Mouse (Mus musculus): Measurements from ENCODE around the gene Nrg3. TPM values are rescaled to one million over a fixed set of nuclear protein-coding genes. Genes with fewer than 3 reads are reported as not detected.

Nrg3 gene
- polyA plus RNA-seq, 1 experiment from 2014 or later: 0.06 TPM

GRCm38 (mm10) chr14:39264422-39264821 lies 208.5 kb downstream of the Nrg3 start:
- Histone ChIP-seq H3K36me3 (ENCODE audit: control insufficient read depth, insufficient read depth, low read length) (no peaks in the 10 kb centered on the region), H3K9me3 (replicated peaks; ENCODE audit: control insufficient read depth, low read length) (no peaks in the 10 kb centered on the region), H3K4me1 (ENCODE audit: control insufficient read depth, insufficient read depth, low read length) (no peaks in the 10 kb centered on the region), H3K27me3 (ENCODE audit: control insufficient read depth, insufficient read depth, low read length) (no peaks in the 10 kb centered on the region), H3K27ac (ENCODE audit: low read depth, low read length) (no peak overlapping the region), H3K4me3 (ENCODE audit: low read depth, low read length) (no peak overlapping the region), H3K4me2 (no peak overlapping the region), H3K9ac (ENCODE audit: low read depth, low read length) (no peak overlapping the region)
- ATAC-seq (replicated peaks; ENCODE audit: insufficient number of reproducible peaks, low FRiP score, low TSS enrichment): no peak
- WGBS (ENCODE audit: insufficient replicate concordance): 85% methylated on average over 4 of the region's 4 CpGs

GRCm38 (mm10) chr14:39261016-39261415 lies 211.9 kb downstream of the Nrg3 start:
- Histone ChIP-seq H3K9ac (ENCODE audit: low read depth, low read length) (no peak overlapping the region), H3K4me1 (ENCODE audit: control insufficient read depth, insufficient read depth, low read length) (no peaks in the 10 kb centered on the region), H3K4me2 (no peak overlapping the region), H3K36me3 (ENCODE audit: control insufficient read depth, insufficient read depth, low read length) (no peaks in the 10 kb centered on the region), H3K9me3 (replicated peaks; ENCODE audit: control insufficient read depth, low read length) (no peaks in the 10 kb centered on the region), H3K27me3 (ENCODE audit: control insufficient read depth, insufficient read depth, low read length) (no peaks in the 10 kb centered on the region), H3K4me3 (ENCODE audit: low read depth, low read length) (no peak overlapping the region), H3K27ac (ENCODE audit: low read depth, low read length) (no peak overlapping the region)
- ATAC-seq (replicated peaks; ENCODE audit: insufficient number of reproducible peaks, low FRiP score, low TSS enrichment): no peak
- WGBS (ENCODE audit: insufficient replicate concordance): 67% methylated on average over 1 of the region's 1 CpGs

GRCm38 (mm10) chr14:39255391-39255790 lies 217.5 kb downstream of the Nrg3 start:
- H3K36me3 ChIP-seq (ENCODE audit: control insufficient read depth, insufficient read depth, low read length): no peaks in the 10 kb centered on the region
- no peaks in the 10 kb centered on the region for H3K9me3 ChIP-seq (replicated peaks; ENCODE audit: control insufficient read depth, low read length)
- ATAC-seq (replicated peaks; ENCODE audit: insufficient number of reproducible peaks, low FRiP score, low TSS enrichment): no peak
- H3K4me1 ChIP-seq (ENCODE audit: control insufficient read depth, insufficient read depth, low read length): no peaks in the 10 kb centered on the region
- no peak overlapping the region for H3K9ac ChIP-seq (ENCODE audit: low read depth, low read length)
- H3K4me3 ChIP-seq (ENCODE audit: low read depth, low read length): no peak overlapping the region
- H3K4me2 ChIP-seq: no peak overlapping the region
- H3K27ac ChIP-seq (ENCODE audit: low read depth, low read length): no peak overlapping the region
- no peaks in the 10 kb centered on the region for H3K27me3 ChIP-seq (ENCODE audit: control insufficient read depth, insufficient read depth, low read length)
- WGBS (ENCODE audit: insufficient replicate concordance): 64% methylated on average over 1 of the region's 1 CpGs

- H3K4me3 ChIP-seq (ENCODE audit: low read depth, low read length): no peak overlapping the region
- WGBS (ENCODE audit: insufficient replicate concordance): 62% methylated on average over 2 of the region's 2 CpGs
- no peaks in the 10 kb centered on the region for H3K4me1 ChIP-seq (ENCODE audit: control insufficient read depth, insufficient read depth, low read length)
- no peak overlapping the region for H3K4me2 ChIP-seq
- H3K27me3 ChIP-seq (ENCODE audit: control insufficient read depth, insufficient read depth, low read length): no peaks in the 10 kb centered on the region
- no peaks in the 10 kb centered on the region for H3K9me3 ChIP-seq (replicated peaks; ENCODE audit: control insufficient read depth, low read length)
- no peak overlapping the region for H3K27ac ChIP-seq (ENCODE audit: low read depth, low read length)
- ATAC-seq (replicated peaks; ENCODE audit: insufficient number of reproducible peaks, low FRiP score, low TSS enrichment): no peak
- H3K9ac ChIP-seq (ENCODE audit: low read depth, low read length): no peak overlapping the region
- H3K36me3 ChIP-seq (ENCODE audit: control insufficient read depth, insufficient read depth, low read length): no peaks in the 10 kb centered on the region
Measured at GRCm38 (mm10) chr14:39240267-39240666, 232.6 kb downstream of the Nrg3 start.

DNA sequence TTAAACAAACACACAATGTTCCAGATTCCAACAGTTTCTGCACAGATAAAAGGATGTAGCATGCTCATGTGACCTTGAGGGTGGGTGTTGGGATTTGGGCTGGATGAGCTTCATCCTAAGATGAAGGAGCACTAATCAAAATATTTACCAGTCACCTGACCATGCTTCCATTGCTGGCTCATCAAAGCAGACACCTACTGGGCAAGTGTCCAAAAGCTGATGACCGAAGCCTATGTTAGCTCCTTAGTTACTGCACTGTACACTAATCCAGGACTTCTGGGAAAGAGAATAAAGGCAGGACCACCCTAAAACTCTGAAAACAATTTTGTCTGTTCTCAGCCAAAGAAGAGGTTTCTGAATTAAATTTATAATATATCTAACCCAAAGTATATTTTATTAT lies 261.4 kb downstream of the Nrg3 start:
- no peak for ATAC-seq (replicated peaks; ENCODE audit: insufficient number of reproducible peaks, low FRiP score, low TSS enrichment)

GRCm38 (mm10) chr14:39191946-39192345 lies 280.9 kb downstream of the Nrg3 start:
- H3K9me3 ChIP-seq (replicated peaks; ENCODE audit: control insufficient read depth, low read length): no peaks in the 10 kb centered on the region
- no peak overlapping the region for H3K4me3 ChIP-seq (ENCODE audit: low read depth, low read length)
- no peak for ATAC-seq (replicated peaks; ENCODE audit: insufficient number of reproducible peaks, low FRiP score, low TSS enrichment)
- H3K27ac ChIP-seq (ENCODE audit: low read depth, low read length): no peak overlapping the region
- no peaks in the 10 kb centered on the region for H3K4me1 ChIP-seq (ENCODE audit: control insufficient read depth, insufficient read depth, low read length)
- 71% methylated on average over 5 of the region's 5 CpGs for WGBS (ENCODE audit: insufficient replicate concordance)
- H3K9ac ChIP-seq (ENCODE audit: low read depth, low read length): no peak overlapping the region
- no peaks in the 10 kb centered on the region for H3K27me3 ChIP-seq (ENCODE audit: control insufficient read depth, insufficient read depth, low read length)
- H3K4me2 ChIP-seq: no peak overlapping the region
- no peaks in the 10 kb centered on the region for H3K36me3 ChIP-seq (ENCODE audit: control insufficient read depth, insufficient read depth, low read length)

More for the DNA sequence above, 261.4 kb downstream of the Nrg3 start:
- no peaks in the 10 kb centered on the region for H3K36me3 ChIP-seq (ENCODE audit: control insufficient read depth, insufficient read depth, low read length)
- no peak overlapping the region for H3K4me2 ChIP-seq
- H3K27ac ChIP-seq (ENCODE audit: low read depth, low read length): no peak overlapping the region
- 79% methylated on average over 1 of the region's 1 CpGs for WGBS (ENCODE audit: insufficient replicate concordance)
- no peak overlapping the region for H3K4me3 ChIP-seq (ENCODE audit: low read depth, low read length)
- no peaks in the 10 kb centered on the region for H3K27me3 ChIP-seq (ENCODE audit: control insufficient read depth, insufficient read depth, low read length)
- no peaks in the 10 kb centered on the region for H3K9me3 ChIP-seq (replicated peaks; ENCODE audit: control insufficient read depth, low read length)
- H3K9ac ChIP-seq (ENCODE audit: low read depth, low read length): no peak overlapping the region
- no peaks in the 10 kb centered on the region for H3K4me1 ChIP-seq (ENCODE audit: control insufficient read depth, insufficient read depth, low read length)

DNA sequence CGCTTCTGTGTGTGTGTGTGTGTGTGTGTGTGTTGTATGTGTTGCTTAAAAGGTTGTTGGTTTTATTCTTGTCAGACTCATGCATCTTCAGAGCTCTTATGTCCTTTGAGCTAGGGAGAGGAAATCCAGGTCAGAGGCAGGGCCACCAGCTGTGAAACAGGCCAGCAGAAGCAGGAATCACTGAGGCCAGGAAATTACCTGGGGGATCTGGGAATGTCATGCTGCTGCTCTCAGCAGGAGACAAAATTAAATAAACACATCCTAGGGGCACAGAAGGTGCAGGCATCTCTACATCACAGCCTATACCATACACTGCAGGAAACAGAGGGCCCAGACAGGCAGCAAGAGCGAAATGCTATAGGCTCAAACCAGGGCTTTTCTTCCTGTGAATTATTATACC lies 299.2 kb downstream of the Nrg3 start:
- no peak overlapping the region for H3K4me3 ChIP-seq (ENCODE audit: low read depth, low read length)
- H3K27ac ChIP-seq (ENCODE audit: low read depth, low read length): no peak overlapping the region
- no peaks in the 10 kb centered on the region for H3K4me1 ChIP-seq (ENCODE audit: control insufficient read depth, insufficient read depth, low read length)
- no peaks in the 10 kb centered on the region for H3K9me3 ChIP-seq (replicated peaks; ENCODE audit: control insufficient read depth, low read length)
- no peaks in the 10 kb centered on the region for H3K27me3 ChIP-seq (ENCODE audit: control insufficient read depth, insufficient read depth, low read length)
- H3K36me3 ChIP-seq (ENCODE audit: control insufficient read depth, insufficient read depth, low read length): no peaks in the 10 kb centered on the region
- ATAC-seq (replicated peaks; ENCODE audit: insufficient number of reproducible peaks, low FRiP score, low TSS enrichment): no peak
- no peak overlapping the region for H3K4me2 ChIP-seq
- no peak overlapping the region for H3K9ac ChIP-seq (ENCODE audit: low read depth, low read length)
- 58% methylated on average over 2 of the region's 2 CpGs for WGBS (ENCODE audit: insufficient replicate concordance)

DNA sequence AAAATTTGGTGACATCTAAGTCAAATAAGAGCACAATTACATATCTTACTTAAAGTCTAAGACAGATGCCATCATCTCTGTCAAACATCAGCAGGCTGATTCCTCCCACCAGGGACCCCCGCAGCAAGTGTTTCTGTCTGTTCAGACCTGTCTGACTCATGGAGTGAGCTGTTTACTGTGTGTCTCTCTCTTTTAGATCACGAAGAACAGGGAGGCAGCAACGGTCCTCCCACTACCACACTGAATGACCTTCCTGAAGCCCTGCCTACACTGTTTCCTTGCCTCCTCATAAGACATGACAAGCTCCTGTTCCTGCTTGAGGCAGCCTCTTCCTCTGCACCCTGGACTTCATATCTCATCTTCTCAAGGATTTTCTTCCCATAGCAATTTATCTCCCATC lies 312.7 kb downstream of the Nrg3 start:
- H3K4me2 ChIP-seq: no peak overlapping the region

DNA sequence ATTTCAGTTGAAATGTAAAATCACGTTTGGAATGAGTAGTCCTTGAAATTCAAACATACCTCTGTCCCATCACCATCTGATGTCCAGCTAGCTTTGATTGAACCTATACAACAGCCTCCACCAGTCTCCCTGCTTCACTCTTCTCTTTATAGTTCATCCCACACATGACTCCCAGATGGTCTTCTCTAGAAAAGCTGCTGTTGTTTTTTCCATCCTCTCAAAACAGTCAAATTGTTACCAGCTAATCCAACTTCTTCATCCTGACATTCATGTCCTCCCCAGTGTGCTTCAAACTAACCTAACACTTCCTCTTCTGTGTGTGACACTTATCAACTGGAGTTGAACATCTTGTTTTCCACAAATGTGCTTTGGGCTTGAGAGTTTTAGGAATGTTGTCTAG lies 317.4 kb downstream of the Nrg3 start:
- Histone ChIP-seq H3K27ac (ENCODE audit: low read depth, low read length) (no peak overlapping the region), H3K9me3 (replicated peaks; ENCODE audit: control insufficient read depth, low read length) (no peaks in the 10 kb centered on the region), H3K9ac (ENCODE audit: low read depth, low read length) (no peak overlapping the region), H3K36me3 (ENCODE audit: control insufficient read depth, insufficient read depth, low read length) (no peaks in the 10 kb centered on the region), H3K4me2 (no peak overlapping the region), H3K27me3 (ENCODE audit: control insufficient read depth, insufficient read depth, low read length) (no peaks in the 10 kb centered on the region), H3K4me1 (ENCODE audit: control insufficient read depth, insufficient read depth, low read length) (no peaks in the 10 kb centered on the region), H3K4me3 (ENCODE audit: low read depth, low read length) (no peak overlapping the region)
- ATAC-seq (replicated peaks; ENCODE audit: insufficient number of reproducible peaks, low FRiP score, low TSS enrichment): no peak
- WGBS (ENCODE audit: insufficient replicate concordance): 34% methylated on average over 1 of the region's 1 CpGs

More for the DNA sequence above, 312.7 kb downstream of the Nrg3 start:
- Histone ChIP-seq H3K9me3 (replicated peaks; ENCODE audit: control insufficient read depth, low read length) (no peaks in the 10 kb centered on the region), H3K4me3 (ENCODE audit: low read depth, low read length) (no peak overlapping the region), H3K27me3 (ENCODE audit: control insufficient read depth, insufficient read depth, low read length) (no peaks in the 10 kb centered on the region), H3K27ac (ENCODE audit: low read depth, low read length) (no peak overlapping the region), H3K36me3 (ENCODE audit: control insufficient read depth, insufficient read depth, low read length) (no peaks in the 10 kb centered on the region), H3K9ac (ENCODE audit: low read depth, low read length) (no peak overlapping the region), H3K4me1 (ENCODE audit: control insufficient read depth, insufficient read depth, low read length) (no peaks in the 10 kb centered on the region)
- ATAC-seq (replicated peaks; ENCODE audit: insufficient number of reproducible peaks, low FRiP score, low TSS enrichment): no peak
- WGBS (ENCODE audit: insufficient replicate concordance): 65% methylated on average over 3 of the region's 3 CpGs

Measured in heart, embryonic 11.5 days (tissue).